Mouse (Mus musculus): ENCODE results near the gene Map2. TPM values are rescaled to one million over a fixed set of nuclear protein-coding genes. Genes with fewer than 3 reads are reported as not detected.

Gene Map2
- polyA plus RNA-seq, 1 experiment from 2014 or later, result 23.1 TPM

- Histone ChIP-seq H3K27me3 (no peaks in the 10 kb centered on the region), H3K4me1 (no peaks in the 10 kb centered on the region; the same call in 1 of the 2 replicates), H3K4me2 (no peak overlapping the region), H3K4me3 (no peak overlapping the region), H3K9ac (no peak overlapping the region), H3K9me3 (no peaks in the 10 kb centered on the region), H3K36me3 (no peaks in the 10 kb centered on the region), H3K27ac (no peak overlapping the region)
- ATAC-seq (ENCODE audit: insufficient number of reproducible peaks, low FRiP score, low TSS enrichment, low read depth), result no peak
- WGBS, result 74% methylated on average over 4 of the region's 4 CpGs
Observed at GRCm38 (mm10) chr1:66365600-66365999, 190.5 kb downstream of the Map2 start.

- no peak overlapping the region for H3K4me2 ChIP-seq
- H3K9me3 ChIP-seq, result no peaks in the 10 kb centered on the region
- no peak overlapping the region for H3K9ac ChIP-seq
- H3K27me3 ChIP-seq, result no peaks in the 10 kb centered on the region
- no peak overlapping the region for H3K27ac ChIP-seq
- H3K4me1 ChIP-seq, result no peaks in the 10 kb centered on the region
- no peaks in the 10 kb centered on the region for H3K36me3 ChIP-seq
- WGBS, result 80% methylated on average over 7 of the region's 7 CpGs
- no peak for ATAC-seq (ENCODE audit: insufficient number of reproducible peaks, low FRiP score, low TSS enrichment, low read depth)
- H3K4me3 ChIP-seq, result no peak overlapping the region
Observed at GRCm38 (mm10) chr1:66369486-66369885, 194.4 kb downstream of the Map2 start.

- H3K27me3 ChIP-seq, result no peaks in the 10 kb centered on the region
- no peaks in the 10 kb centered on the region for H3K4me1 ChIP-seq
- H3K9me3 ChIP-seq, result no peaks in the 10 kb centered on the region
- H3K4me2 ChIP-seq, result no peak overlapping the region
- 49% methylated on average over 2 of the region's 2 CpGs for WGBS
- H3K36me3 ChIP-seq, result no peaks in the 10 kb centered on the region
- no peak overlapping the region for H3K4me3 ChIP-seq
- H3K27ac ChIP-seq, result no peak overlapping the region
- no peak for ATAC-seq (ENCODE audit: insufficient number of reproducible peaks, low FRiP score, low TSS enrichment, low read depth)
- H3K9ac ChIP-seq, result no peak overlapping the region
Observed at GRCm38 (mm10) chr1:66371371-66371770, 196.3 kb downstream of the Map2 start.

GRCm38 (mm10) chr1:66386321-66386720, 211.2 kb downstream of the Map2 start:
- WGBS, result 74% methylated on average over 4 of the region's 4 CpGs

GRCm38 (mm10) chr1:66386751-66387452, 211.8 kb downstream of the Map2 start:
- Histone ChIP-seq H3K36me3 (no peaks in the 10 kb centered on the region), H3K4me3 (no peak overlapping the region), H3K4me1 (no peaks in the 10 kb centered on the region), H3K27ac (no peak overlapping the region), H3K27me3 (no peaks in the 10 kb centered on the region), H3K9ac (no peak overlapping the region), H3K4me2 (no peak overlapping the region), H3K9me3 (no peaks in the 10 kb centered on the region)
- WGBS, result 49% methylated on average over 10 of the region's 10 CpGs
- ATAC-seq (ENCODE audit: insufficient number of reproducible peaks, low FRiP score, low TSS enrichment, low read depth), result no peak

More at GRCm38 (mm10) chr1:66386321-66386720, 211.2 kb downstream of the Map2 start:
- Histone ChIP-seq H3K27me3 (no peaks in the 10 kb centered on the region), H3K36me3 (no peaks in the 10 kb centered on the region), H3K4me1 (no peaks in the 10 kb centered on the region), H3K27ac (no peak overlapping the region), H3K4me3 (no peak overlapping the region), H3K4me2 (no peak overlapping the region), H3K9ac (no peak overlapping the region), H3K9me3 (no peaks in the 10 kb centered on the region)
- ATAC-seq (ENCODE audit: insufficient number of reproducible peaks, low FRiP score, low TSS enrichment, low read depth), result no peak

GRCm38 (mm10) chr1:66388561-66388960, 213.5 kb downstream of the Map2 start:
- no peaks in the 10 kb centered on the region for H3K27me3 ChIP-seq
- H3K4me2 ChIP-seq, result no peak overlapping the region
- H3K9me3 ChIP-seq, result no peaks in the 10 kb centered on the region
- H3K4me3 ChIP-seq, result no peak overlapping the region
- H3K27ac ChIP-seq, result no peak overlapping the region
- WGBS, result 70% methylated on average over 8 of the region's 8 CpGs
- H3K36me3 ChIP-seq, result no peaks in the 10 kb centered on the region
- no peak overlapping the region for H3K9ac ChIP-seq
- H3K4me1 ChIP-seq, result no peaks in the 10 kb centered on the region
- no peak for ATAC-seq (ENCODE audit: insufficient number of reproducible peaks, low FRiP score, low TSS enrichment, low read depth)

- Histone ChIP-seq H3K36me3 (no peaks in the 10 kb centered on the region), H3K4me1 (no peaks in the 10 kb centered on the region), H3K9me3 (no peaks in the 10 kb centered on the region), H3K9ac (no peak overlapping the region), H3K27ac (no peak overlapping the region), H3K4me3 (no peak overlapping the region), H3K27me3 (no peaks in the 10 kb centered on the region), H3K4me2 (no peak overlapping the region)
- no peak for ATAC-seq (ENCODE audit: insufficient number of reproducible peaks, low FRiP score, low TSS enrichment, low read depth)
- 33% methylated on average over 8 of the region's 8 CpGs for WGBS
Observed at GRCm38 (mm10) chr1:66394944-66395637, 220.0 kb downstream of the Map2 start.

- H3K4me2 ChIP-seq, result no peak overlapping the region
- no peak overlapping the region for H3K9ac ChIP-seq
- WGBS, result 72% methylated on average over 2 of the region's 2 CpGs
Observed at GRCm38 (mm10) chr1:66395826-66396225, 220.8 kb downstream of the Map2 start.

GRCm38 (mm10) chr1:66401902-66402301, 226.8 kb downstream of the Map2 start:
- H3K9me3 ChIP-seq, result no peaks in the 10 kb centered on the region
- no peak for ATAC-seq (ENCODE audit: insufficient number of reproducible peaks, low FRiP score, low TSS enrichment, low read depth)

More at GRCm38 (mm10) chr1:66395826-66396225, 220.8 kb downstream of the Map2 start:
- no peaks in the 10 kb centered on the region for H3K36me3 ChIP-seq
- no peak overlapping the region for H3K4me3 ChIP-seq
- H3K9me3 ChIP-seq, result no peaks in the 10 kb centered on the region
- H3K27ac ChIP-seq, result no peak overlapping the region
- H3K27me3 ChIP-seq, result no peaks in the 10 kb centered on the region
- no peak for ATAC-seq (ENCODE audit: insufficient number of reproducible peaks, low FRiP score, low TSS enrichment, low read depth)
- no peaks in the 10 kb centered on the region for H3K4me1 ChIP-seq

GRCm38 (mm10) chr1:66407270-66407967, 232.3 kb downstream of the Map2 start:
- no peak overlapping the region for H3K9ac ChIP-seq
- H3K4me1 ChIP-seq, result no peaks in the 10 kb centered on the region
- no peaks in the 10 kb centered on the region for H3K27me3 ChIP-seq
- H3K4me3 ChIP-seq, result no peak overlapping the region
- no peaks in the 10 kb centered on the region for H3K36me3 ChIP-seq
- H3K4me2 ChIP-seq, result no peak overlapping the region
- no peaks in the 10 kb centered on the region for H3K9me3 ChIP-seq
- no peak overlapping the region for H3K27ac ChIP-seq
- ATAC-seq (ENCODE audit: insufficient number of reproducible peaks, low FRiP score, low TSS enrichment, low read depth), result no peak
- WGBS, result 80% methylated on average over 13 of the region's 13 CpGs

More at GRCm38 (mm10) chr1:66401902-66402301, 226.8 kb downstream of the Map2 start:
- no peak overlapping the region for H3K27ac ChIP-seq
- H3K4me3 ChIP-seq, result no peak overlapping the region
- H3K4me2 ChIP-seq, result no peak overlapping the region
- H3K9ac ChIP-seq, result no peak overlapping the region
- no peaks in the 10 kb centered on the region for H3K36me3 ChIP-seq
- H3K4me1 ChIP-seq, result no peaks in the 10 kb centered on the region
- no peaks in the 10 kb centered on the region for H3K27me3 ChIP-seq
- 86% methylated on average over 9 of the region's 9 CpGs for WGBS

GRCm38 (mm10) chr1:66418360-66418759, 243.3 kb downstream of the Map2 start:
- no peaks in the 10 kb centered on the region for H3K4me1 ChIP-seq
- no peaks in the 10 kb centered on the region for H3K36me3 ChIP-seq
- H3K27me3 ChIP-seq, result no peaks in the 10 kb centered on the region
- H3K27ac ChIP-seq, result no peak overlapping the region
- H3K4me2 ChIP-seq, result no peak overlapping the region
- no peaks in the 10 kb centered on the region for H3K9me3 ChIP-seq
- no peak overlapping the region for H3K9ac ChIP-seq
- no peak for ATAC-seq (ENCODE audit: insufficient number of reproducible peaks, low FRiP score, low TSS enrichment, low read depth)
- H3K4me3 ChIP-seq, result no peak overlapping the region

- whole genome bisulfite sequencing, result 91% methylated on average over 5 of the region's 5 CpGs
- Histone ChIP-seq H3K4me3 (no peak overlapping the region), H3K4me2 (no peak overlapping the region), H3K9me3 (no peaks in the 10 kb centered on the region), H3K4me1 (0 out of 2 replicates have a peak, but pooled peaks cover 2% of the 10 kb centered on the region), H3K9ac (no peak overlapping the region), H3K36me3 (no peaks in the 10 kb centered on the region), H3K27me3 (no peaks in the 10 kb centered on the region), H3K27ac (no peak overlapping the region)
- ATAC-seq (ENCODE audit: insufficient number of reproducible peaks, low FRiP score, low TSS enrichment, low read depth), result no peak
Observed at GRCm38 (mm10) chr1:66426073-66426472, 251.0 kb downstream of the Map2 start.

All from limb, embryonic 15.5 days (tissue).